Mouse (Mus musculus) E14TG2a.4 (cell line): Measurements from ENCODE around the gene Kansl1.

Experiments used
- CTCF ChIP-seq: conservative IDR thresholded peaks from 2 replicates; pipeline ENCODE4 v1.5.1; 2014; ENCODE audit warnings: low read length
- NANOG ChIP-seq: IDR thresholded peaks from 2 replicates; pipeline ENCODE4 v1.6.1; 2014; ENCODE audit warnings: borderline replicate concordance, low read length, mixed read lengths
- POU5F1 ChIP-seq: IDR thresholded peaks from 2 replicates; pipeline ENCODE4 v1.6.1; 2014; ENCODE audit warnings: low read length, borderline replicate concordance

GRCm38 (mm10) chr11:104459671-104460070 is 9.0 kb downstream of the Kansl1 start:
- TF ChIP-seq CTCF (no peak), NANOG (no peak), POU5F1 (no peak)
